Mouse (Mus musculus): ENCODE data around the gene Cox7a2l. TPM values are rescaled to one million over a fixed set of nuclear protein-coding genes. Genes with fewer than 3 reads are reported as not detected.

Gene Cox7a2l
- polyA plus RNA-seq, 1 experiment from 2014 or later: 138 TPM

- Histone ChIP-seq H3K9me3 (replicated peaks) (no peaks in the 10 kb centered on the region), H3K4me3 (peak overlapping the region; percentile 46), H3K4me1 (peaks cover 42% of the 10 kb centered on the region), H3K27ac (replicated peaks) (no peak overlapping the region), H3K27me3 (ENCODE audit: low read depth, poor library complexity, severe bottlenecking) (peaks cover 62% of the 10 kb centered on the region), H3K36me3 (no peaks in the 10 kb centered on the region)
- WGBS: 80% methylated on average over 6 of the region's 6 CpGs
- DNase-seq (ENCODE audit: low spot score): no peak
These were observed 28.1 kb upstream of the Cox7a2l start for GRCm38 (mm10) chr17:83545259-83545658.

GRCm38 (mm10) chr17:83542424-83542823 is 25.3 kb upstream of the Cox7a2l start:
- no peak overlapping the region for H3K4me3 ChIP-seq
- WGBS: 87% methylated on average over 2 of the region's 2 CpGs
- no peak overlapping the region for H3K27ac ChIP-seq (replicated peaks)
- H3K4me1 ChIP-seq: peaks cover 20% of the 10 kb centered on the region
- H3K36me3 ChIP-seq: no peaks in the 10 kb centered on the region
- peaks cover 37% of the 10 kb centered on the region for H3K27me3 ChIP-seq (ENCODE audit: low read depth, poor library complexity, severe bottlenecking)
- DNase-seq (ENCODE audit: low spot score): no peak
- H3K9me3 ChIP-seq (replicated peaks): no peaks in the 10 kb centered on the region

GRCm38 (mm10) chr17:83539262-83540037 is 22.3 kb upstream of the Cox7a2l start:
- Histone ChIP-seq H3K36me3 (no peaks in the 10 kb centered on the region), H3K27me3 (ENCODE audit: low read depth, poor library complexity, severe bottlenecking) (peaks cover 7% of the 10 kb centered on the region), H3K4me3 (no peak overlapping the region), H3K27ac (replicated peaks) (no peak overlapping the region), H3K9me3 (replicated peaks) (0 out of 2 replicates have a peak, but pooled peaks cover 1% of the 10 kb centered on the region), H3K4me1 (no peaks in the 10 kb centered on the region; the same call in 1 of the 2 replicates)
- WGBS: 78% methylated on average over 12 of the region's 12 CpGs
- DNase-seq (ENCODE audit: low spot score): no peak

GRCm38 (mm10) chr17:83538694-83539093 is 21.6 kb upstream of the Cox7a2l start:
- H3K27ac ChIP-seq (replicated peaks): no peak overlapping the region
- 87% methylated on average over 1 of the region's 1 CpGs for whole genome bisulfite sequencing

GRCm38 (mm10) chr17:83538141-83538540 is 21.0 kb upstream of the Cox7a2l start:
- H3K9me3 ChIP-seq (replicated peaks): 0 out of 2 replicates have a peak, but pooled peaks cover 6% of the 10 kb centered on the region
- no peaks in the 10 kb centered on the region for H3K36me3 ChIP-seq
- no peaks in the 10 kb centered on the region; the same call in 1 of the 2 replicates for H3K4me1 ChIP-seq
- no peak overlapping the region for H3K4me3 ChIP-seq
- H3K27ac ChIP-seq (replicated peaks): no peak overlapping the region
- no peak for DNase-seq (ENCODE audit: low spot score)
- WGBS: 84% methylated on average over 9 of the region's 9 CpGs
- 0 out of 2 replicates have a peak, but pooled peaks cover 2% of the 10 kb centered on the region for H3K27me3 ChIP-seq (ENCODE audit: low read depth, poor library complexity, severe bottlenecking)

More at GRCm38 (mm10) chr17:83538694-83539093, 21.6 kb upstream of the Cox7a2l start:
- 0 out of 2 replicates have a peak, but pooled peaks cover 6% of the 10 kb centered on the region for H3K9me3 ChIP-seq (replicated peaks)
- no peaks in the 10 kb centered on the region; the same call in 1 of the 2 replicates for H3K4me1 ChIP-seq
- no peaks in the 10 kb centered on the region for H3K36me3 ChIP-seq
- H3K4me3 ChIP-seq: no peak overlapping the region
- no peak for DNase-seq (ENCODE audit: low spot score)
- H3K27me3 ChIP-seq (ENCODE audit: low read depth, poor library complexity, severe bottlenecking): 0 out of 2 replicates have a peak, but pooled peaks cover 2% of the 10 kb centered on the region

GRCm38 (mm10) chr17:83533150-83533549 is 16.0 kb upstream of the Cox7a2l start:
- Histone ChIP-seq H3K36me3 (no peaks in the 10 kb centered on the region), H3K27me3 (ENCODE audit: low read depth, poor library complexity, severe bottlenecking) (no peaks in the 10 kb centered on the region), H3K4me3 (no peak overlapping the region), H3K27ac (replicated peaks) (no peak overlapping the region), H3K4me1 (peaks cover 10% of the 10 kb centered on the region), H3K9me3 (replicated peaks) (0 out of 2 replicates have a peak, but pooled peaks cover 6% of the 10 kb centered on the region)
- DNase-seq (ENCODE audit: low spot score): no peak
- 77% methylated on average over 9 of the region's 9 CpGs for WGBS

- DNase-seq (ENCODE audit: low spot score): peak; percentile 56
- Histone ChIP-seq H3K9me3 (replicated peaks) (no peaks in the 10 kb centered on the region), H3K4me3 (peak overlapping the region; percentile 43), H3K36me3 (no peaks in the 10 kb centered on the region), H3K27ac (replicated peaks) (peak overlapping the region; percentile 88), H3K27me3 (ENCODE audit: low read depth, poor library complexity, severe bottlenecking) (peaks cover 13% of the 10 kb centered on the region; the same call in 1 of the 2 replicates), H3K4me1 (peaks cover 45% of the 10 kb centered on the region)
- 25% methylated on average over 17 of the region's 17 CpGs for WGBS
These were observed 10.7 kb upstream of the Cox7a2l start for GRCm38 (mm10) chr17:83527651-83528381.

- Histone ChIP-seq H3K27me3 (ENCODE audit: low read depth, poor library complexity, severe bottlenecking) (peaks cover 13% of the 10 kb centered on the region; the same call in 1 of the 2 replicates), H3K4me1 (peaks cover 45% of the 10 kb centered on the region), H3K36me3 (no peaks in the 10 kb centered on the region), H3K4me3 (peak overlapping the region; percentile 43), H3K9me3 (replicated peaks) (no peaks in the 10 kb centered on the region), H3K27ac (replicated peaks) (peak overlapping the region; percentile 88)
- 24% methylated on average over 13 of the region's 13 CpGs for WGBS
- peak; percentile 72 for DNase-seq (ENCODE audit: low spot score)
These were observed 9.7 kb upstream of the Cox7a2l start for GRCm38 (mm10) chr17:83526624-83527532.

- peak; percentile 49 for DNase-seq (ENCODE audit: low spot score)
- H3K4me3 ChIP-seq: no peak overlapping the region
- H3K27me3 ChIP-seq (ENCODE audit: low read depth, poor library complexity, severe bottlenecking): peaks cover 13% of the 10 kb centered on the region; the same call in 1 of the 2 replicates
- H3K27ac ChIP-seq (replicated peaks): peak overlapping the region; percentile 69
- H3K9me3 ChIP-seq (replicated peaks): no peaks in the 10 kb centered on the region
- H3K4me1 ChIP-seq: peaks cover 45% of the 10 kb centered on the region
- H3K36me3 ChIP-seq: no peaks in the 10 kb centered on the region
- 5% methylated on average over 5 of the region's 5 CpGs for WGBS
These were observed 9.0 kb upstream of the Cox7a2l start for GRCm38 (mm10) chr17:83526091-83526561.

- peak; percentile 39 for DNase-seq (ENCODE audit: low spot score)
- Histone ChIP-seq H3K4me1 (peaks cover 45% of the 10 kb centered on the region), H3K27ac (replicated peaks) (peak overlapping the region; percentile 69), H3K4me3 (peak overlapping the region; percentile 23; the same call in 1 of the 2 replicates), H3K27me3 (ENCODE audit: low read depth, poor library complexity, severe bottlenecking) (peaks cover 13% of the 10 kb centered on the region; the same call in 1 of the 2 replicates), H3K36me3 (no peaks in the 10 kb centered on the region), H3K9me3 (replicated peaks) (no peaks in the 10 kb centered on the region)
- 2% methylated on average over 8 of the region's 8 CpGs for WGBS
These were observed 8.5 kb upstream of the Cox7a2l start for GRCm38 (mm10) chr17:83525596-83525995.

GRCm38 (mm10) chr17:83524753-83525152 is 7.6 kb upstream of the Cox7a2l start:
- no peak overlapping the region for H3K27ac ChIP-seq (replicated peaks)
- DNase-seq (ENCODE audit: low spot score): no peak
- H3K27me3 ChIP-seq (ENCODE audit: low read depth, poor library complexity, severe bottlenecking): peaks cover 13% of the 10 kb centered on the region; the same call in 1 of the 2 replicates
- H3K9me3 ChIP-seq (replicated peaks): no peaks in the 10 kb centered on the region
- WGBS: 54% methylated on average over 7 of the region's 7 CpGs
- no peaks in the 10 kb centered on the region for H3K36me3 ChIP-seq
- peaks cover 45% of the 10 kb centered on the region for H3K4me1 ChIP-seq
- H3K4me3 ChIP-seq: no peak overlapping the region

Measured in midbrain, embryonic 10.5 days (tissue).